Mouse (Mus musculus) liver, postnatal 0 days (tissue): Measurements from ENCODE around the gene Bend6. TPM values are rescaled to one million over a fixed set of nuclear protein-coding genes. Genes with fewer than 3 reads are reported as not detected.
"Not testable (repeated sequence)": the region's sequence is repeated elsewhere in the genome, so short reads cannot be mapped to it uniquely, and the experiment has no call there.

Experiments
- ATAC-seq: fragments of 200-750 bp; cut with Nextera tagmentation; 2 replicates; pipeline ENCODE4 v1.8.0; 2017; ENCODE audit warnings: mild to moderate bottlenecking, moderate library complexity
- DNase-seq: peaks from one replicate; pipeline ENCODE4 v3.0.0-alpha.2; 2016
- H3K27ac ChIP-seq: fragments of 300-500 bp; sonication (generic); 2 replicates; pipeline ENCODE4 v1.5.1; 2014; ENCODE audit warnings: antibody characterized with exemption, moderate library complexity, mild to moderate bottlenecking, low read depth
- H3K27me3 ChIP-seq: fragments of 300-500 bp; sonication (generic); 2 replicates; pipeline ENCODE4 v1.6.1; 2014; ENCODE audit warnings: low read length, control low read depth, mixed read lengths; ENCODE audit not compliant: insufficient read depth
- H3K36me3 ChIP-seq: fragments of 300-500 bp; sonication (generic); replicated peaks from 2 replicates; pipeline ENCODE4 v1.6.1; 2014; ENCODE audit warnings: mild to moderate bottlenecking, control low read depth, low read length, moderate library complexity, mixed read lengths; ENCODE audit not compliant: insufficient read depth
- H3K4me1 ChIP-seq: fragments of 300-500 bp; sonication (generic); 2 replicates; pipeline ENCODE4 v1.6.1; 2014; ENCODE audit warnings: antibody characterized with exemption, mild to moderate bottlenecking, control low read depth; ENCODE audit not compliant: insufficient read depth
- H3K4me2 ChIP-seq: fragments of 300-500 bp; sonication (generic); 2 replicates; pipeline ENCODE4 v1.6.1; 2014; ENCODE audit warnings: low read depth, mild to moderate bottlenecking, low read length, moderate library complexity, mixed read lengths
- H3K4me3 ChIP-seq: fragments of 300-500 bp; sonication (generic); 2 replicates; pipeline ENCODE4 v1.5.1; 2014; ENCODE audit warnings: low read depth, low read length
- H3K9ac ChIP-seq: fragments of 300-500 bp; sonication (generic); replicated peaks from 2 replicates; pipeline ENCODE4 v1.6.1; 2014; ENCODE audit warnings: mild to moderate bottlenecking, moderate library complexity
- H3K9me3 ChIP-seq: fragments of 300-500 bp; sonication (generic); 2 replicates; pipeline ENCODE4 v1.6.1; 2016; ENCODE audit warnings: mild to moderate bottlenecking, control low read depth, low read length, mixed read lengths
- CTCF ChIP-seq: sonication (generic); IDR thresholded peaks from 2 replicates; pipeline ENCODE4 v1.5.1; 2016; ENCODE audit warnings: antibody characterized with exemption, low read depth
- EP300 ChIP-seq: IDR thresholded peaks from 2 replicates; pipeline ENCODE4 v1.6.1; 2016; ENCODE audit warnings: antibody characterized with exemption, low read depth, mild to moderate bottlenecking
- WGBS: fragments of 180-500 bp; shearing (Covaris S2); extraction: QIAGEN DNeasy Blood & Tissue Kit; methylation state at CpG from one replicate; pipeline ENCODE4 v1.1.7; 2014; ENCODE audit not compliant: insufficient replicate concordance; 5-methylcytosine and 5-hydroxymethylcytosine counted together
- polyA plus RNA-seq: library from polyadenylated mRNA; unstranded; fragments of >200 nt; fragmentation: Nextera tagmentation; extraction: Ambion mirVana; gene quantifications from 2 replicates; pipeline ENCODE4 v1.2.1, GENCODE M21; 2015

Gene Bend6
- polyA plus RNA-seq, 1 experiment from 2014 or later, result 0.22 TPM

GRCm38 (mm10) chr1:33876416-33876815 lies 31.2 kb downstream of the Bend6 start:
- Histone ChIP-seq H3K4me3 (no peak overlapping the region), H3K36me3 (no peaks in the 10 kb centered on the region), H3K4me2 (no peak overlapping the region), H3K9me3 (no peaks in the 10 kb centered on the region), H3K4me1 (no peaks in the 10 kb centered on the region), H3K27me3 (no peaks in the 10 kb centered on the region), H3K9ac (no peak overlapping the region), H3K27ac (no peak overlapping the region)
- WGBS, result 81% methylated on average over 3 of the region's 3 CpGs
- ATAC-seq, result no peak
- TF ChIP-seq CTCF, result no peak
- TF ChIP-seq EP300, result no peak
- no peak for DNase-seq

- Histone ChIP-seq H3K4me2 (no peak overlapping the region), H3K9ac (no peak overlapping the region), H3K27me3 (no peaks in the 10 kb centered on the region), H3K27ac (no peak overlapping the region), H3K36me3 (no peaks in the 10 kb centered on the region), H3K4me3 (no peak overlapping the region), H3K9me3 (no peaks in the 10 kb centered on the region), H3K4me1 (no peaks in the 10 kb centered on the region)
- TF ChIP-seq EP300, result no peak
- peak; percentile 48 for TF ChIP-seq CTCF
- ATAC-seq (no peak), DNase-seq (peak; percentile 26)
- 51% methylated on average over 6 of the region's 6 CpGs for WGBS
These were observed 31.9 kb downstream of the Bend6 start for GRCm38 (mm10) chr1:33875691-33876090.

DNA sequence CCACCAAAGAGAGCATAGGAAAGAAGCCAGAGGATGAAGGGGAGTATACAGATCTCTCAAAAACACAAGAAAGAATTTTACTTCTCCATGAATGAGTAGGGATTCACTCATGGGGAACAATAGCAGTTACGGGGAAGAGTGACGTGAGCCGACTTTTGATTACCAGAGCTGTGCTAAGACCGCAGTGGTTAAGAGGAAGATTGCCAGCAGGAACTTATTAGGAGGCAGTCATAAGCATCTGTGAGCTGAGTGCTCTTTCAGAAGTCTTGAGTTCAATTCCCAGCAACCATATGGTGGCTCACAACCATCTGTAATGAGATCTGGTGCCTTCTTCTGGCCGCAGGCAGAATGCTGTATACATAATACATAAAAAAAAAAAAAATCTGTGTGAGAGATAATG lies 34.1 kb downstream of the Bend6 start:
- TF ChIP-seq EP300 (no peak), CTCF (no peak)
- Histone ChIP-seq H3K9me3 (no peaks in the 10 kb centered on the region), H3K9ac (no peak overlapping the region), H3K4me1 (no peaks in the 10 kb centered on the region), H3K27ac (no peak overlapping the region), H3K4me2 (no peak overlapping the region), H3K4me3 (no peak overlapping the region), H3K27me3 (no peaks in the 10 kb centered on the region), H3K36me3 (no peaks in the 10 kb centered on the region)
- ATAC-seq, result no peak
- 73% methylated on average over 5 of the region's 5 CpGs for WGBS
- no peak for DNase-seq

DNA sequence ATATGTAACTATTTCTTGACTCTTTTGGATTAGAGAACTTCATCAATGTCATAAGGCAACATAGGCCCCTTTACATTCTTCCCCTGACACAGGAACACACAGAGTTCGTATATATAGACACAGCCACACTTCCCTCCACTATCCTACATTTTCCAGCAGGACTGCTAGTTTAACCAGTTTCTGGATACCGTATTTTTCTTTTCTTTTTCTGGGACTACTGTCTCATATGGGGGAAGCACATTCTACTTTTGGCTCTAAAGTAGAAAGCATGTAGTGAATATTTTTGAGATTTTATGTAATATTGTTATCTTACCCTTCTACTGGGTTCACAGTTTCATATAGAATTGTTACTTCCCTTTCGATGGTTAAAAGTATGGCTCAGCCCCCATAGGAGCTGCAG lies 38.2 kb downstream of the Bend6 start:
- Histone ChIP-seq H3K4me3 (no peak overlapping the region), H3K4me1 (no peaks in the 10 kb centered on the region), H3K36me3 (no peaks in the 10 kb centered on the region), H3K9me3 (no peaks in the 10 kb centered on the region), H3K4me2 (no peak overlapping the region), H3K27ac (no peak overlapping the region), H3K9ac (no peak overlapping the region), H3K27me3 (no peaks in the 10 kb centered on the region)
- ATAC-seq (no peak), DNase-seq (no peak)
- no peak for TF ChIP-seq EP300
- no peak for TF ChIP-seq CTCF
- WGBS, result 71% methylated on average over 3 of the region's 3 CpGs

GRCm38 (mm10) chr1:33869031-33869430 lies 38.6 kb downstream of the Bend6 start:
- Histone ChIP-seq H3K4me1 (no peaks in the 10 kb centered on the region), H3K4me2 (no peak overlapping the region), H3K27me3 (no peaks in the 10 kb centered on the region), H3K27ac (no peak overlapping the region), H3K36me3 (no peaks in the 10 kb centered on the region), H3K9me3 (no peaks in the 10 kb centered on the region), H3K9ac (no peak overlapping the region), H3K4me3 (no peak overlapping the region)
- TF ChIP-seq EP300 (no peak), CTCF (no peak)
- 74% methylated on average over 2 of the region's 2 CpGs for WGBS
- ATAC-seq, result no peak
- DNase-seq, result no peak

- H3K4me3 ChIP-seq, result no peak overlapping the region
- WGBS, result 89% methylated on average over 2 of the region's 2 CpGs
- ATAC-seq, result no peak
- no peaks in the 10 kb centered on the region for H3K27me3 ChIP-seq
- H3K4me1 ChIP-seq, result no peaks in the 10 kb centered on the region
- no peak overlapping the region for H3K4me2 ChIP-seq
- TF ChIP-seq EP300, result no peak
- TF ChIP-seq CTCF, result 0 out of 2 replicates have a peak, but pooled peaks have one; percentile 16
- DNase-seq, result no peak
- no peak overlapping the region for H3K9ac ChIP-seq
- H3K9me3 ChIP-seq, result no peaks in the 10 kb centered on the region
- no peak overlapping the region for H3K27ac ChIP-seq
- no peaks in the 10 kb centered on the region for H3K36me3 ChIP-seq
These were observed 60.8 kb downstream of the Bend6 start for GRCm38 (mm10) chr1:33846807-33847206.

GRCm38 (mm10) chr1:33843823-33844222 lies 63.8 kb downstream of the Bend6 start:
- no peak overlapping the region for H3K4me2 ChIP-seq
- no peak overlapping the region for H3K9ac ChIP-seq
- no peak for ATAC-seq
- no peak for DNase-seq
- H3K36me3 ChIP-seq, result no peaks in the 10 kb centered on the region
- no peak overlapping the region for H3K27ac ChIP-seq
- no peak overlapping the region for H3K4me3 ChIP-seq
- no peaks in the 10 kb centered on the region for H3K9me3 ChIP-seq
- H3K4me1 ChIP-seq, result no peaks in the 10 kb centered on the region
- H3K27me3 ChIP-seq, result no peaks in the 10 kb centered on the region
- WGBS, result 70% methylated on average over 6 of the region's 6 CpGs
- TF ChIP-seq CTCF (no peak), EP300 (no peak)

- not testable (repeated sequence) for H3K27ac ChIP-seq, H3K9me3 ChIP-seq, H3K9ac ChIP-seq, H3K4me3 ChIP-seq, H3K36me3 ChIP-seq, H3K27me3 ChIP-seq, ATAC-seq, H3K4me1 ChIP-seq, DNase-seq, H3K4me2 ChIP-seq
- 89% methylated on average over 14 of the region's 14 CpGs for WGBS
These were observed 68.7 kb downstream of the Bend6 start for GRCm38 (mm10) chr1:33838952-33839351.
